Mouse (Mus musculus) Muller cell, postnatal 12 days (primary cell): ENCODE data around the gene Slc25a3.

ENCODE experiments used
- DNase-seq: peaks from one replicate; pipeline ENCODE4 v3.0.0-alpha.2; 2015; ENCODE audit errors: inconsistent ontology term

Slc25a3 gene

DNA sequence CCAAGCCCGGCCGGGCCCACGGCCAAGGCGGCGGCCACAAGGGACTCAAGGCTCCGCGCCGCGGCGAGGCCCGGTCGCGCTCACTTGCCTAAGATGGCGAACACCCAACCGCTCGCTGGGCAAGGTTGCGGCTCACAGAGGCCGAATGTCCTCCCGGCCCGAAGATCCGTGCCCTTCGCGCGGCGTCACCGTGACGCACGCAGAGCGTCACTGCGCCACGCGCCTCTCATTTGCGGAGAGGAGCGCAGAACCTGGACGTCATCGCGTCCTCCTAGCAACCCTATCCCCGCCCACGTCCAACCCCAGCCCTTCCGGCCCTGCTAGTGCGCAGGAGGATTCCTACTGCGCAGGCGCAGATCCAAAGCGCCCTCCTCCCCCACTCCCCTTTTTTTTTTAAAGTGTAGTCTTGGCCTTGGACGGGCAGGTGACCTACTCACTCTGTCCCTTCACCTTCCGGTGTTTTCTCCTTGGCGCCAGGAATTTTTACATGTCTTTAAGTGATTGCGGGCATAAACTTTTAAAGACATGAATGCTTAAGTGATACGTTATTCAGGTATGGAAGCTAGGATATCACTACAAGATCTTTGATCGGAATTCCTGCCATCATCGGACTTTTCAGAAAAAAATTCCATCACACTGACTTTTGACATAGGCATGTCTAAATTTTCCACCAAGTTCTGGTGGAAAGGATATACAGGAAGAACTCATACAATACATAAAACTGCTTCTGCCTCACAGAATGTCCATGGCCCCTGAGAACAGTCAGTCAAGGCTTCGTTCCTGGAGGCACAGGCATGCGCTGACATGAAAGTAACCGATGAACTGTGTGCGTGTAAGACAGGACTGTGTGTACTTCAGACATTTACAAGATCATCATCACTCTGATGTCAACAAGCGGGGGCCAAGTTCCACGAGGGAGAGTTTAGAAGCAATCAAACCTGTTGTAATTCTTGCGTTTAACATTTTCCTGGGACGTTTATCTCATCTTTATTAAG, at the start of gene Slc25a3:
Gene Slc25a3 (minus strand): TSS at position 232 of the 995 bp plus-strand sequence.
- peak; percentile 99 for DNase-seq

DNA sequence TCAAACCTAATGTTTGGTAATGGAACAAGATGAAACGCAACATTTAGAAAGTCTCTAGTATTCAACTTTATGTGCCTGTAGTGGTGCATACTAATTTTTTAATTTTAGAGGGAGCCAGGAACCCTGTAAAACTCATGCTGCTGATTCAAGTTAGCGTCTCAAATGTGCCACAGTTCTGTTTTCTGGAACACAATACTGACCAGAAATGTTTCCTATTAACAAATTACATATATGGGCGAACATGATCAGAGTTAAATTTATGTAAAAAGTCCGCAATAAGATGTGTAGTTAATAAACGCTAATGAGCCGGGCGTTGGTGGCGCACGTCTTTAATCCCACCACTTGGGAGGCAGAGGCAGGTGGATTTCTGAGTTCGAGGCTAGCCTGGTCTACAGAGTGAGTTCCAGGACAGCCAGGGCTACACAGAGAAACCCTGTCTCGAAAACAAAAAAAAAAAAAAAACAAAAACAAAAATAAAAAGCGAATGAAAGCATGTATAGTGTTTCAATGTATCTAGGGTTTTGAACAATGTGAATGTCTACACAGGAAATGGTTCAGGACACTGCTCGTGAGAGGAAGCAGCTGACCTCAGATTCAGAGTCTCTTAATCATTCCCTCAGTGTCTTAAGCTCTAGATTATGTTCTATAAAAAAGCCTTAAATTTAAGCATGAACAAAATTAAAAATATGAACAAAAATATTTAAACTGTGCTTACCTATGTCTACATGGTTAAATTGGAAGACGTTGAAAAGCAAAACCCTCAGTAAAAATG, 48.7 kb upstream of the Slc25a3 start:
- DNase-seq: no peak

DNA sequence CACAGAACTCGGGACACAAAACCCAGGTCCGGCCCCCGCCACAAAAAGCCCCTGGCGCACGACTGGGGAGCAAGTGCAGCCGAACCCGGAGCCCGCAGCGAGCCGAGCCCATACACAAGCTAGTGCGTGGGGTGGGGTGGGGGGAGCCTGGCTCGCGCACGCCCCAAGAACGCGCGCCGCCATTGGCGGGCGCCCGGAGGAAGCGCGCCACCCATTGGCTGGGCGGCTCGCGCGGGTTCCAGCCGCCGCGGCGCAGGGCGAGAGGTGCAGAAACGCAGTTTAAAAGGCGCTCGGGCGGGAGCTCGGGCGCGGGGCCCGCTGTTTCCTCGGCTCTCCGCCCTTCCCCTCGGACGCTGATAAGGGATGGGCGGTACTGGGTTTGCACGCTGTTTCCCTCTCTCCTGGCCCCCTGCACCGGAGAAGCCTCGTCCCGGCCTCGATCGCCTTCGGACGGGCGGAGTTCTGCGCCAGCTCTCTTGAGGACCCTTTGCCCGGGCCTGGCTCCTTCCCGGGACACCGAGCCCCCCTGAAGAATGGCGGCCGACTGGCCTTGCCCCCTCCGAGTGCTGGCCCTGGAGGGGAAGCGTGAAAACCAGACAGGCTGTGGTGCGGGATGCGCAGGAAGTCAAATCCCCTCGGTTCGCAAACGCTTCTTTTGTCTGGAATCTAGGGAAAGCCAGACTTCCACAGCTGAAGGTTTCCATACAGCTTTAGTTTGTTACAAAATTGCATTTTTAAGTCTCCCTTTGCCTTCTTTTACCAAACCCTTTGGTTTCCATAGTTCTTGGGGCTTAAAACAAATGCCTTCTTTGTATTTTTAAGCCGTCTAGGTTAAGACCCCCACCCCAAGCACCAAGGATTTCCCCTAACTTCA, 47.8 kb upstream of the Slc25a3 start:
- DNase-seq: peak; percentile 97

DNA sequence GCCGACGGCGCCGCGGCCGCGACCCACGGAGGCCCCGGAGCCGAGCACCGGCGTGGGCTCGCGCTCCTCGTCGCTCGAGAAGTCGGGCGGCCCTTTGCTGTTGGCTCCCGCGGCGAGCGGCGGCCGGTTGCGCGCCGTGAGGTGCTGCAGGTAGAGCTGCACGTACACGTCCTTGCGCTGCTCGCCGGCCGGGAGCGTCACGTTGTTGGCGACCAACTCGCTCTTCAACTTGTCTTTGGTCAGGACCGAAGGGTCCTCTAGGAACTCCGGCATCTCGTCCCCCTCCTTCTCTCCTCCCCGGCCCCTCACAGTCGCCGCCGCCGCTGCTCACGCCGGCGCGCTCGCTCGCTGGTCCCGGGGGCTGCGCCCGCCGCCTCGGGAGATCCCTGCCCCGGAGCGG, 47.2 kb upstream of the Slc25a3 start:
- no peak for DNase-seq

DNA sequence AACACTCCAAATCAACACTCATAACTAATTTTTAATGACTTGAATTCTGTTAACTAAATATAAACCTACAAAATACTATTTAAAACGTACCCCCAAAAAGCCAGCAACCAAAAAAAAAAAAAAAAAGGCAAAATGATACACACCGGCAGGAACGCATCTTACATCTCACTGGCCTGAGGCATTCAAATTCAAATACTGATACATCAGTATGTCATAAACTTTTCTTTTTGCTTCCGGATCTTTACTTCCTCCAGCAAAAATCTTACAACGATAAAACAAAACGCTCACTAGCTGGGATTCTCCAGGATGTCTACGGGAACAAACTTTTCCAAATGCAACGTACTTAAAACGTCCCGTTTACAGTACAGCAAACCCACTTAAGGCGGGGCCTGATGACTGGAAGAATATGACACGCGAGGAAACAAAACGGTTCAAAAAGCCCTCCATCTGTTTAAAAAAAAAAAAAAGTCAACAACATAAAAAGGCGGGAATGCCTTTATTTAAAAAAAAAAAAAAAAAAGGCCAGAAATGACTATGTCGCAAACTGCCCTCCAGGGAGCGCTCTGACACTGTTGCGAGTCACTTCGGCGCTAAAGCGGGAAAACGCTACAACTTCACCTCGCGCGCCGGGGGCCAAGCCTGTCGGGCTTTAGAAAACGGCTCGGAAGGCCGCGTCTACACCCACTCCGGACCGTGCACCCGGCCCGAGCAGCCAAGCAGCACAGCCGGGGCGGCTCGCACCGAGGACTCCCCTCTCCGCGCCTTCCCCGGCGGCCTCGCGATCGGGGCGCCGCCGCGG, 46.5 kb upstream of the Slc25a3 start:
- DNase-seq: peak; percentile 86

DNA sequence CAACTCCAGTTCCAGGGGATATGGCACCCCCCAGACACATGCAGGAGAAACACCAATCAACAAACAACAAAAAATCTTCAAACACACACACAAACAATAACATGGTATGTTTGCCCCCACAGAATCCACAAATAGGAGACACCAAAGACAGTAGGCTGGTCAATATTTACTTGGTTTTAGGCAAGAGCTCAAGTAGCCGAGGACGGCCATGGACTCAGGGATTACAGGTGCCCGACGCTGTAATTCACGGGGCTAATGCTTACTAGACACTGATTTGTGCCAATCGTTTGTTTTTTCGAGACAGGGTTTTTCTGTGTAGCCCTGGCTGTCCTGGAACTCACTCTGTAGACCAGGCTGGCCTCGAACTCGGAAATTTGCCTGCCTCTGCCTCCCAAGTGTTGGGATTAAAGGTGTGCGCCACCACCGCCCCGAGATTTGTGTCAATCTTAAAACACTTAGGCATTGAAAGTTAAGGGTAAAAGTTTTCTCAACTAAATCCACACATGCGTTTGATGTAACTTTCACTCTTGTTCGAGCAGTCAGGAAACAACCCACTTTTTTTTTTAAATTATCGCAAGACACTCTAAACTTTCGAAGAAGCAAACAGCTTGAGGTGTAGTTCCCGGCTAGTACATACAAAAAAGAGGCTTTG, 45.7 kb upstream of the Slc25a3 start:
- DNase-seq: no peak

DNA sequence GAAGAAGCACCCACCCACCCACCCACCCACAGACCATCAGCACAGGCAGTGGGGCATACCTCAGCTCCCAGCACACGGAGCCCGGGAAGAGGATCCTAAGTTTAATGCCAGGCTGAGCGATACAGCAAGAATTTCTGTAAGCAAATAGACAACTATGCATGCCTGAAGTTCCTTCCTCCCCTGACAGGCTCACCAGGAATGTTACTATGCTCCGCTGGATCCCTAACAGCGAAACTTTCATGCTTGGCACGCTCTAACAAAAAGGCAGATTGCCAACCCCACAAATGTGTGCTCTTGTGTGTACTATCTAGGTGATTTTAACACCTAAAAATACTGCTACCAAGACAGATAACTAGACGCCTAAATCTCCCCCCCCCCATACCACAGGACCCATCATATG, 43.5 kb upstream of the Slc25a3 start:
- DNase-seq: peak; percentile 86

DNA sequence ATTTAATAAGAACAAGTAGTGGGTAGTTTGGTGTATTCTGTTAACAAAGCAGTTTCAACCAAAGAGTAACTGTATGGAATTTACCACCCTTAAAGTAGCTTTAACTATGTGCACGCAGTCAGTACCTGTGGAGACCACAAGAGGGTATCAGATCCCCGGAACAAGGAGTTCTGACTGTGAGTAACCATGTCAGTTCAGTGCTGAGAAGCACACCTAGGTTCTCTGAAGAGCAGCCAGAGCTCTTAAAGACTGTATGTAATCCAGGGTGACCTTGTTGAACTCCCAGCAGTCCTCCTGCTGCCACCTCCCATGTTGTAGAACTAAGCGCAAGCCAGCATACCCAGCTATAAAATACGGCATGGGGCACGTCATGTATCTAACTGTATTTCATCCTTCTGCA, 43.0 kb upstream of the Slc25a3 start:
- peak; percentile 50 for DNase-seq

DNA sequence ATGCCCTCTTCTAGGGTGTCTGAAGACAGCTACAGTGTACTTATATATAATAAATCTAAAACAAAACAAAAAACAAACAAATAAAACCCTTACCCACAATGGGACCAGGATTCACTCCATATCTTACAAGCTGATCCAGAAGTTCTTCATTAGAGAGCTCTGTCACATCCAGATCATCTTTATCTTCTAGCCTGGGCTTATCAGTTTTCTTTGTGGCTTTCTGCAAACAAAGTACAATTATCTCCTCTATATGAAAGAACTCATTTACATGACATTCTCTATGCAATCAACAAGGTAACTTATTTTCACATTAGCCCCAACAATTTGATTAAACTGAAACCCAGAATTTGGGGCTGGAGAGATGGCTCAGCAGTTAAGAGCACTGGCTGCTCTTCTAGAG, 42.0 kb upstream of the Slc25a3 start:
- no peak for DNase-seq

DNA sequence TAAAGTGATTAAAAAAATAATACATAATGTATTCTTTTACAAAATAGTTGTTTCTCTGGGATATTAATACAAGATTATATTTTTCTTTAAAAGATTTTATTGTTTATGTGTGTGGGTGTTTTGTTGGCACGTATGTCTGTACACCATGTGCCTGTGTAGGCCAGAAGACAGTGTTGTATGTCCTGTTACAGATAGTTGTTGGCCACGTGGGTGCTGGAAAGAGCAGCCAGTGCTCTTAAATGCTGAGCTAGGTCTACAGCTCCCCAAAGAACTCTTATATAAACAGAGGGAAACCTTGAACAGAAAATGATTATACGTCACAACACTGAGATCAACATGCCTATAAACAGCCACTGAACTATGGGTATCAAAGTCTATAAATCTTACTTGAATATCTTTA, 40.6 kb upstream of the Slc25a3 start:
- DNase-seq: no peak

DNA sequence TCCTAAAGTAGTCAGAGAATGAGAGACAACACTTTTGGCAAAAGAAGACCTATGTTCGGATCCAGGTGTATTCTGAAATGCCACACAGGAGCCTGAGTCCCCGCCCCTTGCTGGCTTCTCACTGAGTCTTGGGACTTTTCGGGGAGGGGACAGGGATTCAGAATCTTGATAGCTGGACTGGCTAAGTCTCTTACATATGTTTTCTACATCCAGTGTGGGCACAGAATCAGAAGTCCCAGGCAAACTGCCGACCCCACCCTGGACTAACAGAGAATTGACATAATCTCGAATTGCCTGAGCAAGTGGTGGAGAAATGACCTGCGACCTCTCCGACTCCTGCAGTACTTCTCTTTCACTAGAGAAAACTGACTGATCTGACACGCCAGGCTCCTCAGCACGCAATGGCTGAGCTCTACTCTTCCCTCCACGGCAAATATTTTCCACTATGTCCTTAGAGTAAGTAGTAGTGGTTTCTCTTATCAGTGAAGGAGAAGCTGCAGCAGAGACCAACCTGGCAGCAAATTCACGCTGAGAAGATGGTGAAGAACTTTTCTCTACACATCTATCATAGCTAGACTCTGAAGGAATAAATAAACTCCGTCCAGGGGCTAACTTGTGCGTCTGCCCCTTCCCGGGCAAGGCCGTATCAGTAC, 38.8 kb upstream of the Slc25a3 start:
- no peak for DNase-seq

DNA sequence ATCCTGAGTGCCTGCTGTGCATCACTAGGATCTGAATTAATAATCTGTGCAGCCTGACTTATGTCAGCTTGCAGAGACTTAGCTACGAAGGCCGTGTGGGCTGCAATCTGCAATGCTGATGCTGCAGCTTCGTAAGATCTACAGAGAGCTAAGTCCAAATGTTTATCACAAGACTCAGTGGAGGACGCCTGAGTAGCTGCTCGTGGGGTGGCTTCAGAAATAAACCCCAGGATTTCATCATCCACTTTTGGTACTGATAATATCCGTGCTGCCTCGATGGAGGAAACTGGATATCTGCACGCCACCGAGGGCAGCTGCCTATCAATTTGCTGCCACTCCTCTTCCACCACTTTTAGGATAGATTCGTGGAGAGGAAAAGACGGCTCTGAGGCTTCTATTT, 38.2 kb upstream of the Slc25a3 start:
- DNase-seq: no peak

DNA sequence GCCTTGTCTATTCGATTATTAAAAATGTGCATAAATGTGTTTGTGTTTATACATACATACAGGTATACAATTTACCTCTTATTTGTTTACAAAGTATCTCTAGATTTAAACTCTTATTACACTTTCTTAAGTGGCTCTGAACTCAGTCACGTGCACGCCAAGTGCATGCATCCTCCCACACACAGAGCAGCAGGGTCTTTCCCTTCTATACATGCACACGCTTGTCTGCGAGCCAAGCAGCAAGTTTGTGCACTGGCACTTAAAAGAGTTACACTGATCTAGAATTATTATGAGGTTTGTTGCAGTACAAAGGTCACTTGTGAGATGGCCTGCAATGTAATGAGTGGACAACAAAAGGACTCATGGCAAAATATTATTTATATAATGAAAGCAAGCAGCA, 37.1 kb upstream of the Slc25a3 start:
- no peak for DNase-seq

DNA sequence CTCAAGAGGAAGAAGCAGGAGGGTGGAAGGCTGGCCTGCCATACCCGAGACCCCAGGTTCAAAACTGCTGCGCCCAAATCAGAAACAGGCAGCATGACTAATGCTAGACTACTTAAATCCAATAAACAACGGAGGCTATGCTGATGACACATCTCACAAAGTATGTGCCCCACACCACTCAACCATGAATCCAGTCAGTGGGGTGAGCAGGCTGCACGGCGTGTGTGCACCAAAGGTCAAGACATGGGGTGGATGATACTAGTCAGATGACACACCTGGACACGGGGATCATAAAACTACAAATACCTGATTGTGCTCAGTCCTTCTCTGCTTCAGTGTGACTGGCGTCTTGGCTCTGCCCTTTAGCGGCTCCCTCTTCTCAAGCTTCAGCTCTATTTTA, 34.6 kb upstream of the Slc25a3 start:
- DNase-seq: peak; percentile 57

DNA sequence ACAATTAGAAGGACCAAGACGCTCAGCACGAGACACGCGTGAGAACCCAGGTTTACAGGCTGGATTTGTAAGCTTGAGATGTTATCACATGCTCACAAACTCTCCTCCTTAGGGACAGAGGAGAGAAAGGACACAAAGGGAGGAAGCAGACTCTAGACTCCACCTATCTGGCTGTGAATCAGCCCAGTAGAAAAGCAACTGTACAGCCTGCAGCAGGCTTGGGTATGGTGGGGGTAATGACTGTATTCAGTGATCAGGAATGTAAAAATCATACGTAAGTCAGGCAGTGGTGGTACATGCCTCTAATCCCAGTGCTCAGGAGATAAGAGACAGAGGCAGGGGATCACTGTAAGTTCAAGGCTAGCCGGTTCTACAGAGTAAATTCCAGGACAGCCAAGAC, 32.5 kb upstream of the Slc25a3 start:
- DNase-seq: no peak

DNA sequence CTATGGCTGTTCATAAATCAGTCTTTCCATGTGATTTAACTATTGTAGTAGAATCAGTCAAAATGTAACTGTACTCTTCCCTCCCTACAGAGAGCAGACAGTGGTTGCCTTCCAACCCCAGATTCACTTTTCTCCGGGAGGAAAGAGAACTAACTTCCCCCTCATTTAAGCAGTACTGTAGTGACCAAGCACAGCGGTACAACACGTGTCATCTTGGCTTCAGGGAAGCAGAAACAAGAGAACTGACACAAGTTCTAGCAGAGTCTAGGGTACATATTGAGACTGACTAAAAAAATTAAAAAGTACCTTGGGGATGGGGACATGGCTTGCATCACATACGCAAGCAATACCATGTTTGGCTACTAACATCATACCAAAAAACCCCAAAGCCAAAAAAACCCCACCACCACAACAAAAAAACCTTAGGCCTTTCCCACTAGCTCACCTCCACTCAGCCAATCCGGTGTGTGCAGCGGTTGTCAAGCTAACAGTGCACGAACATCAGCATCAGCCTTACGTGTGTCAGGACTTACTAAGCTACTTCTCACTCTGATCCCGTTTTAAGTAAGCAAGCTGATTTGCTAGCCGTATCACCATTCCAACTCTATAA, 30.1 kb upstream of the Slc25a3 start:
- DNase-seq: no peak

DNA sequence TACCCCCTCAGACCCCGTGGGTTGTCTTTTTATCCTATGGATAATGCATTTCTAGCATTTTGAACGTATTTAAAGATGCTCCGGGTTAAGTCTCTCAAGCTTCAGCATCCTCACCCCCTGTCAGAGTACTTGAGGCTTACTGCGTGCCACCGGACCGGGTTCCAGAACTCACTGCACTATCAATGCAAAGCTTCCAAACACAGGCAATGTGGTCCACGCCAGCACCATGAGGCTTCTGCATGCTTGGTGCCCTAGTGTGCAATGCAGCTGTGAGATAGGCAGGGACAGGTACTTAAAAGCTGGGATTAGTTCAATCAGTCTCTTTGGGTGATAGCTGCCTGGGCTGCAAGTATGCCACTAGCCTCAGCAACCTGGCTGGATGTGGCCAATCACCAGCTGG, 21.6 kb upstream of the Slc25a3 start:
- no peak for DNase-seq

DNA sequence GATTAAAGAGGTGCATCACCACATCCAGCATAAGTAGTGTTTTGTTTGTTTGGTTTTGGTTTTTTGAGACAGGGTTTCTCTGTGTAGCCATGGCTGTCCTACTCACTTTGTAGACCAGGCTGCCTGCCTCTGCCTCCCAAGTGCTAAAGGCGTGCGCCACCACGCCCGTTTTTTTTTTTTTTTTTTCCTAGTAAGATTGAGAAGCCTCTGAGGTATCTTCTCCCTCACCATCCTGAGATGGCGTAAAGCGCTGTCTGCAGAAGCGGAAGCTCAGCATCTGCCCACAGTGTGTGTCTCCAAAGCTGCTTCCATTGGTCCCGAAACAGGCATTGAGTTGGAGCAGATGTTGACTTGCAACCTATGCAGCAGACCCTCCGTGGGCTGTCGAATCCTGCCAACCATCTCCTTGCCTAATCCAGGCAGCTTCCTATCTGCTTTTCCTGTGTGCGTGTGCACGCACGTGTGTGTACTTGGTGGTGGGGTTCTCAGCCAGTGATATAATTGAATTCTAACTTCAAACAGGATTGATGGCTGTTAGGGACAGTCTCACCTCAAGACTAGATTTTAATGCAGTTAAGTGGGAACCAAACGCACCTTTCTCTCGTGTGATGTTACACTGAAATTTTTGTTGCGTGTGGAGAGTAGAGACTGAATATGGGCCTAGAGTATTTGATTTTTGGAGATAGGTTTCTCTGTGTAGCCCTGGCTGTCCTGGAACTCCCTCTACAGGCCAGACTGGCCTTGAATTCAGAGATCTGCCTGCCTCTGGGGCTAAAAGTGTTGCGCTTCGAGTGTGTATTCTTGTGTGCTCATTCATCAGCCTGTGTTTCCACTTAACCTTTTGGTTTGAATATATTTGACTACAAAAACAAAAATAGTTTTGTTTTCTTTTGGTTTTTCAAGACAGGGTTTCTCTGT, 19.7 kb upstream of the Slc25a3 start:
- no peak for DNase-seq
